Mouse (Mus musculus) heart, embryonic 13.5 days (tissue): ENCODE data around the gene Ccdc57. TPM values are rescaled to one million over a fixed set of nuclear protein-coding genes. Genes with fewer than 3 reads are reported as not detected.

Experiments used
- ATAC-seq: fragments of 200-750 bp; cut with Nextera tagmentation; 2 replicates; pipeline ENCODE4 v1.8.0; 2017; ENCODE audit warnings: moderate TSS enrichment; ENCODE audit not compliant: insufficient number of reproducible peaks, low FRiP score, low TSS enrichment; ENCODE audit errors: extremely low read depth
- H3K27ac ChIP-seq: fragments of 300-500 bp; sonication (generic); replicated peaks from 2 replicates; pipeline ENCODE4 v1.5.1; 2015; ENCODE audit warnings: moderate library complexity, mild to moderate bottlenecking, inconsistent platforms
- H3K27me3 ChIP-seq: fragments of 300-500 bp; sonication (generic); replicated peaks from 2 replicates; pipeline ENCODE4 v1.6.1; 2015; ENCODE audit warnings: mild to moderate bottlenecking, inconsistent platforms
- H3K36me3 ChIP-seq: fragments of 300-500 bp; sonication (generic); 2 replicates; pipeline ENCODE4 v1.6.1; 2015; ENCODE audit warnings: mild to moderate bottlenecking, inconsistent platforms
- H3K4me1 ChIP-seq: fragments of 300-500 bp; sonication (generic); 2 replicates; pipeline ENCODE4 v1.6.1; 2015; ENCODE audit warnings: inconsistent platforms
- H3K4me2 ChIP-seq: fragments of 300-500 bp; sonication (generic); 2 replicates; pipeline ENCODE4 v1.6.1; 2015; ENCODE audit warnings: inconsistent platforms, mild to moderate bottlenecking, moderate library complexity
- H3K4me3 ChIP-seq: fragments of 300-500 bp; sonication (generic); 2 replicates; pipeline ENCODE4 v1.5.1; 2015; ENCODE audit warnings: moderate library complexity, mild to moderate bottlenecking, inconsistent platforms
- H3K9ac ChIP-seq: fragments of 300-500 bp; sonication (generic); 2 replicates; pipeline ENCODE4 v1.6.1; 2015; ENCODE audit warnings: inconsistent platforms, mild to moderate bottlenecking, moderate library complexity
- H3K9me3 ChIP-seq: fragments of 300-500 bp; sonication (generic); 2 replicates; pipeline ENCODE4 v1.6.1; 2016; ENCODE audit warnings: inconsistent platforms
- WGBS: fragments of 180-500 bp; shearing (Covaris S2); methylation state at CpG from one replicate; pipeline ENCODE4 v1.1.7; 2015; ENCODE audit warnings: mixed read lengths; 5-methylcytosine and 5-hydroxymethylcytosine counted together
- polyA plus RNA-seq: library from polyadenylated mRNA; unstranded; fragments of >200 nt; fragmentation: Nextera tagmentation; extraction: Ambion mirVana; gene quantifications from 2 replicates; pipeline ENCODE4 v1.2.1, GENCODE M21; 2015

The Ccdc57 gene
- polyA plus RNA-seq, 1 experiment from 2014 or later, result 3.7 TPM

- 0 out of 2 replicates have a peak overlapping the region, but pooled peaks have one; percentile 8 for H3K9ac ChIP-seq
- no peak overlapping the region for H3K4me3 ChIP-seq
- no peaks in the 10 kb centered on the region for H3K27me3 ChIP-seq
- peaks cover 73% of the 10 kb centered on the region for H3K4me1 ChIP-seq
- peaks cover 100% of the 10 kb centered on the region for H3K36me3 ChIP-seq
- H3K9me3 ChIP-seq, result no peaks in the 10 kb centered on the region
- no peak overlapping the region for H3K27ac ChIP-seq
- 85% methylated on average over 7 of the region's 7 CpGs for WGBS
- no peak for ATAC-seq
- no peak overlapping the region for H3K4me2 ChIP-seq
These were observed 30.2 kb upstream of the Ccdc57 start for GRCm38 (mm10) chr11:120962909-120963308.

- no peak for ATAC-seq
- Histone ChIP-seq H3K4me1 (peaks cover 79% of the 10 kb centered on the region), H3K4me3 (no peak overlapping the region), H3K9me3 (no peaks in the 10 kb centered on the region), H3K36me3 (peaks cover 100% of the 10 kb centered on the region), H3K4me2 (no peak overlapping the region), H3K9ac (no peak overlapping the region), H3K27ac (no peak overlapping the region; the same call in 1 of the 2 replicates), H3K27me3 (no peaks in the 10 kb centered on the region)
- WGBS, result 84% methylated on average over 13 of the region's 13 CpGs
These were observed 29.5 kb upstream of the Ccdc57 start for GRCm38 (mm10) chr11:120962050-120962771.

- Histone ChIP-seq H3K27me3 (no peaks in the 10 kb centered on the region), H3K4me3 (no peak overlapping the region), H3K4me2 (no peak overlapping the region), H3K36me3 (peaks cover 100% of the 10 kb centered on the region), H3K9me3 (no peaks in the 10 kb centered on the region), H3K4me1 (peaks cover 79% of the 10 kb centered on the region), H3K9ac (no peak overlapping the region), H3K27ac (peak overlapping the region; percentile 36; the same call in 1 of the 2 replicates)
- ATAC-seq, result no peak
- WGBS, result 75% methylated on average over 7 of the region's 7 CpGs
These were observed 28.9 kb upstream of the Ccdc57 start for GRCm38 (mm10) chr11:120961594-120961993.

GRCm38 (mm10) chr11:120960248-120960647 is 27.6 kb upstream of the Ccdc57 start:
- ATAC-seq, result no peak
- H3K9ac ChIP-seq, result no peak overlapping the region
- peaks cover 78% of the 10 kb centered on the region for H3K4me1 ChIP-seq
- H3K9me3 ChIP-seq, result no peaks in the 10 kb centered on the region
- no peaks in the 10 kb centered on the region for H3K27me3 ChIP-seq
- peak overlapping the region; percentile 79 for H3K27ac ChIP-seq
- H3K4me2 ChIP-seq, result no peak overlapping the region
- 45% methylated on average over 1 of the region's 1 CpGs for WGBS
- H3K4me3 ChIP-seq, result no peak overlapping the region
- H3K36me3 ChIP-seq, result peaks cover 100% of the 10 kb centered on the region

GRCm38 (mm10) chr11:120959564-120959963 is 26.9 kb upstream of the Ccdc57 start:
- ATAC-seq, result no peak
- Histone ChIP-seq H3K36me3 (peaks cover 100% of the 10 kb centered on the region), H3K4me3 (no peak overlapping the region), H3K9me3 (no peaks in the 10 kb centered on the region), H3K27me3 (no peaks in the 10 kb centered on the region), H3K4me1 (peaks cover 78% of the 10 kb centered on the region), H3K9ac (peak overlapping the region; percentile 63; the same call in 1 of the 2 replicates), H3K27ac (peak overlapping the region; percentile 79), H3K4me2 (no peak overlapping the region)
- 45% methylated on average over 3 of the region's 3 CpGs for WGBS

- H3K4me1 ChIP-seq, result peaks cover 76% of the 10 kb centered on the region
- ATAC-seq, result no peak
- no peaks in the 10 kb centered on the region for H3K27me3 ChIP-seq
- no peak overlapping the region for H3K4me3 ChIP-seq
- peak overlapping the region; percentile 63; the same call in 1 of the 2 replicates for H3K9ac ChIP-seq
- H3K36me3 ChIP-seq, result peaks cover 100% of the 10 kb centered on the region
- 90% methylated on average over 17 of the region's 18 CpGs for WGBS
- no peak overlapping the region for H3K4me2 ChIP-seq
- peak overlapping the region; percentile 79 for H3K27ac ChIP-seq
- no peaks in the 10 kb centered on the region for H3K9me3 ChIP-seq
These were observed 26.4 kb upstream of the Ccdc57 start for GRCm38 (mm10) chr11:120959066-120959465.

- no peak overlapping the region for H3K4me2 ChIP-seq
- H3K27me3 ChIP-seq, result no peaks in the 10 kb centered on the region
- H3K9me3 ChIP-seq, result no peaks in the 10 kb centered on the region
- WGBS, result 58% methylated on average over 15 of the region's 15 CpGs
- ATAC-seq, result no peak
- H3K4me3 ChIP-seq, result no peak overlapping the region
- H3K36me3 ChIP-seq, result peaks cover 93% of the 10 kb centered on the region
- peak overlapping the region; percentile 79 for H3K27ac ChIP-seq
- H3K9ac ChIP-seq, result peak overlapping the region; percentile 63
- peaks cover 80% of the 10 kb centered on the region for H3K4me1 ChIP-seq
These were observed 25.1 kb upstream of the Ccdc57 start for GRCm38 (mm10) chr11:120957731-120958257.

- Histone ChIP-seq H3K4me1 (peaks cover 85% of the 10 kb centered on the region), H3K4me3 (no peak overlapping the region), H3K27me3 (no peaks in the 10 kb centered on the region), H3K4me2 (no peak overlapping the region), H3K9ac (peak overlapping the region; percentile 6; the same call in 1 of the 2 replicates), H3K9me3 (no peaks in the 10 kb centered on the region), H3K27ac (peak overlapping the region; percentile 79), H3K36me3 (peaks cover 86% of the 10 kb centered on the region)
- 48% methylated on average over 8 of the region's 8 CpGs for WGBS
- no peak for ATAC-seq
These were observed 24.4 kb upstream of the Ccdc57 start for GRCm38 (mm10) chr11:120957052-120957451.

- 88% methylated on average over 8 of the region's 8 CpGs for WGBS
- H3K27me3 ChIP-seq, result no peaks in the 10 kb centered on the region
- no peak overlapping the region for H3K4me3 ChIP-seq
- no peak overlapping the region for H3K4me2 ChIP-seq
- H3K9ac ChIP-seq, result no peak overlapping the region
- peaks cover 92% of the 10 kb centered on the region for H3K4me1 ChIP-seq
- no peak overlapping the region for H3K27ac ChIP-seq
- ATAC-seq, result no peak
- peaks cover 72% of the 10 kb centered on the region for H3K36me3 ChIP-seq
- H3K9me3 ChIP-seq, result no peaks in the 10 kb centered on the region
These were observed 23.0 kb upstream of the Ccdc57 start for GRCm38 (mm10) chr11:120955701-120956100.

GRCm38 (mm10) chr11:120954936-120955335 is 22.3 kb upstream of the Ccdc57 start:
- H3K27ac ChIP-seq, result no peak overlapping the region
- peaks cover 93% of the 10 kb centered on the region for H3K4me1 ChIP-seq
- H3K4me3 ChIP-seq, result no peak overlapping the region
- no peaks in the 10 kb centered on the region for H3K9me3 ChIP-seq
- ATAC-seq, result no peak
- H3K9ac ChIP-seq, result no peak overlapping the region
- H3K27me3 ChIP-seq, result no peaks in the 10 kb centered on the region
- peaks cover 64% of the 10 kb centered on the region for H3K36me3 ChIP-seq
- 74% methylated on average over 5 of the region's 5 CpGs for WGBS
- H3K4me2 ChIP-seq, result no peak overlapping the region

- no peak for ATAC-seq
- WGBS, result 57% methylated on average over 9 of the region's 9 CpGs
- Histone ChIP-seq H3K27ac (peak overlapping the region; percentile 92), H3K36me3 (peaks cover 35% of the 10 kb centered on the region), H3K27me3 (peaks cover 7% of the 10 kb centered on the region; the same call in 1 of the 2 replicates), H3K9me3 (no peaks in the 10 kb centered on the region), H3K9ac (peak overlapping the region; percentile 77), H3K4me1 (peaks cover 83% of the 10 kb centered on the region), H3K4me2 (peak overlapping the region; percentile 74), H3K4me3 (peak overlapping the region; percentile 80)
These were observed 19.4 kb upstream of the Ccdc57 start for GRCm38 (mm10) chr11:120951731-120952730.
